Mouse (Mus musculus) cortical plate, adult 2 months (tissue): Measurements from ENCODE around the gene Fam169b.
A peak's percentile ranks its signal among the peaks of the same experiment; 100 is the strongest.

Experiments
- CTCF ChIP-seq: fragments of 200-500 bp; IDR thresholded peaks from 2 replicates; pipeline ENCODE4 v1.5.1; 2011; ENCODE audit warnings: mild to moderate bottlenecking, control low read depth, low read length; ENCODE audit not compliant: insufficient read depth; ENCODE audit errors: extremely low read depth
- POLR2A ChIP-seq: fragments of 200-500 bp; IDR thresholded peaks from 2 replicates; pipeline ENCODE4 v1.6.1; 2011; ENCODE audit warnings: mild to moderate bottlenecking, low read length, control low read depth; ENCODE audit not compliant: insufficient read depth; ENCODE audit errors: extremely low read depth

DNA sequence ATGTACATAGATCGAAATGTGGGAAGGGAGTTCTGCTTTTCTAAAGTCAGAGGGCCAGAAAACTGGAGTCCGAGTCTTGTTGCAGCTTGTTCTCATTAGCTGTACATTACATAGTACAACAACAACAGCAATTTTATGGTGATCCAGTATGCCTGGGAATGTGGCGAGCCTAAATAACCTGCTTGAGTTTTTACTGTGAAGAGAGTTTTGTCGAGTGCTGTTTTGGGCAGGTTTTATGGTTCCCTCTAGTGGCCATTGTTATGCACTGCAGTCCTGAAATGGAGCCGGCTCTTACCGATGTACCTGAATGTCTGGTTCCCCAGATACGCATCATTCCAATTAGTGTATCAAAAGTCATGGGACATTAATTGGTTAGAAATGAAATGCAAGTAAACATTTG is 83.8 kb downstream of the Fam169b start:
- TF ChIP-seq POLR2A (no peak), CTCF (peak; percentile 84)
